Mouse (Mus musculus) heart, adult 2 months (tissue): ENCODE measurements around the gene Enah.

Source experiments
- CTCF ChIP-seq: fragments of 200-600 bp; IDR thresholded peaks from 2 replicates; pipeline ENCODE4 v1.8.1; 2022; ENCODE audit warnings: antibody characterized with exemption, mild to moderate bottlenecking, moderate library complexity
- POLR2A ChIP-seq: fragments of 200-500 bp; IDR thresholded peaks from 2 replicates; pipeline ENCODE4 v1.6.1; 2011; ENCODE audit warnings: mild to moderate bottlenecking, low read depth, low read length, control low read depth; ENCODE audit not compliant: insufficient read depth

DNA sequence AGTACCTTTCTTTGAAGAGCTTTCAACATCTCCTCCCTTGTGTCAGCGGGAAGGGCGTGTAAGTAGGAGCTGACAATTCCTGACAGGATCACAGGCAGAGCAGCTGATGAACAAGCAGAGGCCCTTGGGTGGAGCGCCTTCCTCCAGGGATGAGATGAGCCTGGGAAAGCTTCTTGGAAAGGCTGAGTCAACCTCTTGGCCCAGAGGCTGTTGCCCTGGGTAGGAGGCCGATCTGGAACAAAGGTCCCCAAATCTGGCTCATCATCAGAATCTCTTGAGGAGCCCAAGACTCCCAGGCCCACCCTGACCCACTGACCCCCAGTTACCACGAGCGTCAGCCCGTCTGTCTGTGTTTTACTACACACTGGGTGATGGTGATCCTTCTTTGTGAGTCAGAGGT is 48.3 kb upstream of the Enah start:
- TF ChIP-seq POLR2A (no peak), CTCF (no peak)
